Mouse (Mus musculus): ENCODE data around the gene Ufsp1.

DNA sequence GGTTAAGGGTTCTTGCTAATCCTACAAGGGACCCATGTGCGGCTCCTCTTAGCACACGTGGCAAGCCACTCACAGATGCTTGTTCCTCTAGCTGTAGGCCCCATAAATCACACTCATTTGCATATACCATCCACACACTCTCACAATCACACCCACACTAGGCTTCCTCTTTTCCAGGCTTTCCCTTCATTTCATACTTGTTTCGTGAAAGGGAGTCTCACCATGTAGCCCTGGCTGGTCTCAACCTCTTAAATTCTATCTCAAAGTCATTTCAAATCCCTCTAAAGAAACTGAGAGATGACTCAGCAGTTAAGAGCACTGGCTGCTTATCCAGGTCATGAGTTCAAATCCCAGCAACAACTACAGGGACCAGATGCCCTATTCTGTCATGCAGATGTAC, 11.4 kb downstream of the Ufsp1 start:
- TF ChIP-seq MAZ (IDR thresholded peaks at IDR 0.05; ENCODE audit: low read depth, low read length) (no peak), EP300 (IDR thresholded peaks at IDR 0.05; ENCODE audit: low read depth in 1 of 2, low read length in 2 of 2) (no peak), GATA1 (IDR thresholded peaks at IDR 0.05; ENCODE audit: low read depth, low read length) (no peak), CTCF (IDR thresholded peaks at IDR 0.05 in 2 of 3, conservative IDR thresholded peaks at IDR 0.05 in 1 of 3; ENCODE audit: control insufficient read depth in 1 of 3, insufficient read depth in 1 of 3, low read depth in 2 of 3, low read length in 3 of 3, poor library complexity in 1 of 3, severe bottlenecking in 1 of 3) (no peak), MYC (IDR thresholded peaks at IDR 0.05; ENCODE audit: low read depth, low read length) (peak; percentile 94), GABPA (IDR thresholded peaks at IDR 0.05; ENCODE audit: low read depth, low read length) (peak; percentile 40; the same call in 1 of the 2 replicates), USF1 (IDR thresholded peaks at IDR 0.05; ENCODE audit: low read depth, low read length) (0 out of 2 replicates have a peak, but pooled peaks have one; percentile 18), MEF2A (IDR thresholded peaks at IDR 0.05; ENCODE audit: extremely low read depth, insufficient replicate concordance, low read depth, low read length, poor library complexity, severe bottlenecking) (no peak)

Data from MEL (cell line).